Mouse (Mus musculus): ENCODE results near the gene E330021D16Rik.

- TF ChIP-seq CTCF (IDR thresholded peaks at IDR 0.05; ENCODE audit: control insufficient read depth, insufficient read depth, insufficient replicate concordance, low read depth, low read length) (no peak), POLR2A (IDR thresholded peaks at IDR 0.05; ENCODE audit: control insufficient read depth, low read depth, low read length) (no peak)
Measured at GRCm38 (mm10) chr6:136465021-136465420, 49.7 kb upstream of the E330021D16Rik start.

Data from testis, adult 2 months (tissue).